Mouse (Mus musculus): Measurements from ENCODE around the gene Vmn1r48. TPM values are rescaled to one million over a fixed set of nuclear protein-coding genes. Genes with fewer than 3 reads are reported as not detected.

The Vmn1r48 gene
- polyA plus RNA-seq (2014; fragmentation: Illumina TruSeq; extraction: RNeasy Lipid Tissue Mini Kit (QIAGEN cat#74804); ENCODE audit: low read depth, low replicate concordance), result not detected

GRCm38 (mm10) chr6:90036741-90037140, at the start of gene Vmn1r48:
Vmn1r48 (minus strand) TSS chr6:90036841.

GRCm38 (mm10) chr6:90078406-90078805, 41.8 kb upstream of the Vmn1r48 start, which contains the start of gene Vmn1r49:
Vmn1r49 (minus strand) TSS chr6:90078506.

GRCm38 (mm10) chr6:90015847-90016246, 20.8 kb downstream of the Vmn1r48 start, which contains the start of gene Vmn1r47:
Vmn1r47 (plus strand) TSS chr6:90016147.

Other genes with a start within 250 kb of the Vmn1r48 start
- gene Vmn1r42, start 160.4 kb downstream of the Vmn1r48 start, polyA plus RNA-seq (2014; fragmentation: Illumina TruSeq; extraction: RNeasy Lipid Tissue Mini Kit (QIAGEN cat#74804); ENCODE audit: low read depth, low replicate concordance), result 0.11 TPM
- gene Vmn1r43, start 160.4 kb downstream of the Vmn1r48 start, polyA plus RNA-seq (2014; fragmentation: Illumina TruSeq; extraction: RNeasy Lipid Tissue Mini Kit (QIAGEN cat#74804); ENCODE audit: low read depth, low replicate concordance), result 3.3 TPM
- 0.59 TPM for gene Vmn1r44, start 153.2 kb downstream of the Vmn1r48 start, polyA plus RNA-seq (2014; fragmentation: Illumina TruSeq; extraction: RNeasy Lipid Tissue Mini Kit (QIAGEN cat#74804); ENCODE audit: low read depth, low replicate concordance)
- not detected for gene Vmn1r45, start 96.2 kb downstream of the Vmn1r48 start, polyA plus RNA-seq (2014; fragmentation: Illumina TruSeq; extraction: RNeasy Lipid Tissue Mini Kit (QIAGEN cat#74804); ENCODE audit: low read depth, low replicate concordance)
- not detected for gene Vmn1r46, start 67.5 kb downstream of the Vmn1r48 start, polyA plus RNA-seq (2014; fragmentation: Illumina TruSeq; extraction: RNeasy Lipid Tissue Mini Kit (QIAGEN cat#74804); ENCODE audit: low read depth, low replicate concordance)
- not detected for gene Vmn1r47, start 20.7 kb downstream of the Vmn1r48 start, polyA plus RNA-seq (2014; fragmentation: Illumina TruSeq; extraction: RNeasy Lipid Tissue Mini Kit (QIAGEN cat#74804); ENCODE audit: low read depth, low replicate concordance)
- not detected for gene Vmn1r49, start 41.7 kb upstream of the Vmn1r48 start, polyA plus RNA-seq (2014; fragmentation: Illumina TruSeq; extraction: RNeasy Lipid Tissue Mini Kit (QIAGEN cat#74804); ENCODE audit: low read depth, low replicate concordance)
- not detected for gene Vmn1r50, start 64.6 kb upstream of the Vmn1r48 start, polyA plus RNA-seq (2014; fragmentation: Illumina TruSeq; extraction: RNeasy Lipid Tissue Mini Kit (QIAGEN cat#74804); ENCODE audit: low read depth, low replicate concordance)
- not detected for gene Vmn1r51, start 85.8 kb upstream of the Vmn1r48 start, polyA plus RNA-seq (2014; fragmentation: Illumina TruSeq; extraction: RNeasy Lipid Tissue Mini Kit (QIAGEN cat#74804); ENCODE audit: low read depth, low replicate concordance)
- not detected for gene Vmn1r52, start 138.0 kb upstream of the Vmn1r48 start, polyA plus RNA-seq (2014; fragmentation: Illumina TruSeq; extraction: RNeasy Lipid Tissue Mini Kit (QIAGEN cat#74804); ENCODE audit: low read depth, low replicate concordance)
- not detected for gene V1ra8, start 166.0 kb upstream of the Vmn1r48 start, polyA plus RNA-seq (2014; fragmentation: Illumina TruSeq; extraction: RNeasy Lipid Tissue Mini Kit (QIAGEN cat#74804); ENCODE audit: low read depth, low replicate concordance)
- 0.95 TPM for gene Vmn1r53, start 187.6 kb upstream of the Vmn1r48 start, polyA plus RNA-seq (2014; fragmentation: Illumina TruSeq; extraction: RNeasy Lipid Tissue Mini Kit (QIAGEN cat#74804); ENCODE audit: low read depth, low replicate concordance)
- not detected for gene Vmn1r54, start 209.5 kb upstream of the Vmn1r48 start, polyA plus RNA-seq (2014; fragmentation: Illumina TruSeq; extraction: RNeasy Lipid Tissue Mini Kit (QIAGEN cat#74804); ENCODE audit: low read depth, low replicate concordance)